Mouse (Mus musculus) neural tube, embryonic 11.5 days (tissue): ENCODE results near the gene Klrg1. TPM values are rescaled to one million over a fixed set of nuclear protein-coding genes. Genes with fewer than 3 reads are reported as not detected.

Source experiments
- ATAC-seq: fragments of 200-750 bp; cut with Nextera tagmentation; 2 replicates; pipeline ENCODE4 v1.8.0; 2017; ENCODE audit warnings: moderate number of reproducible peaks, mild to moderate bottlenecking, moderate TSS enrichment, moderate library complexity; ENCODE audit not compliant: insufficient read depth, low FRiP score, low TSS enrichment
- DNase-seq: peaks from one replicate; pipeline ENCODE4 v3.0.0-alpha.2; 2015; ENCODE audit warnings: low spot score
- H3K27ac ChIP-seq: fragments of 300-500 bp; sonication (generic); 2 replicates; pipeline ENCODE4 v1.5.1; 2014; ENCODE audit warnings: low read depth, mild to moderate bottlenecking, low read length
- H3K27me3 ChIP-seq: fragments of 300-500 bp; sonication (generic); 2 replicates; pipeline ENCODE4 v1.6.1; 2014; ENCODE audit warnings: mild to moderate bottlenecking, low read length, mixed read lengths; ENCODE audit not compliant: control insufficient read depth, insufficient read depth
- H3K36me3 ChIP-seq: fragments of 300-500 bp; sonication (generic); 2 replicates; pipeline ENCODE4 v1.6.1; 2014; ENCODE audit warnings: mild to moderate bottlenecking, low read length, moderate library complexity, mixed read lengths; ENCODE audit not compliant: control insufficient read depth, insufficient read depth
- H3K4me1 ChIP-seq: fragments of 300-500 bp; sonication (generic); 2 replicates; pipeline ENCODE4 v1.6.1; 2014; ENCODE audit warnings: low read length, mixed read lengths; ENCODE audit not compliant: control insufficient read depth, insufficient read depth
- H3K4me2 ChIP-seq: fragments of 300-500 bp; sonication (generic); 2 replicates; pipeline ENCODE4 v1.6.1; 2014; ENCODE audit warnings: low read depth, mild to moderate bottlenecking, moderate library complexity
- H3K4me3 ChIP-seq: fragments of 300-500 bp; sonication (generic); 2 replicates; pipeline ENCODE4 v1.5.1; 2014; ENCODE audit warnings: low read depth, low read length
- H3K9ac ChIP-seq: fragments of 300-500 bp; sonication (generic); 2 replicates; pipeline ENCODE4 v1.6.1; 2014; ENCODE audit warnings: mild to moderate bottlenecking, low read length
- H3K9me3 ChIP-seq: fragments of 300-500 bp; sonication (generic); 2 replicates; pipeline ENCODE4 v1.6.1; 2016; ENCODE audit warnings: low read length; ENCODE audit not compliant: control insufficient read depth
- WGBS: fragments of 180-500 bp; shearing (Covaris S2); extraction: QIAGEN DNeasy Blood & Tissue Kit; methylation state at CpG from one replicate; pipeline ENCODE4 v1.1.7; 2014; 5-methylcytosine and 5-hydroxymethylcytosine counted together
- polyA plus RNA-seq: library from polyadenylated mRNA; unstranded; fragments of >200 nt; fragmentation: Nextera tagmentation; extraction: Ambion mirVana; gene quantifications from 2 replicates; pipeline ENCODE4 v1.2.1, GENCODE M21; 2014

The Klrg1 gene
- polyA plus RNA-seq, 1 experiment from 2014 or later = not detected

DNA sequence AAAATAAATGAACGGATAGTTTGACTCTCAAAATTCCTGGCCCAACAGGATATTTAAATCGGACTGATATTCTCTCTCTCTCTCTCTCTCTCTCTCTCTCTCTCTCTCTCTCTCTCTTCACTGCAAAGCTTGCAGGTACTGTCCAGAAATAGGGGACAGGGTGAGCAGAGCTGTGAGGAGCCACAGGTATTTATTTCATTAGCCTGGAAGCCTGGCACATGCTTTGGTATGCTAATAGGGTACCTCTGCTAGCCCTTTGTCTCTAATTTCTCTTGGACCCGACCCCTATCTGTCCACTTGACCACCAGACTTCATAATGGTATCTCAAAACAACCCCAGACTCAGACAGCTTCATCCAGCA is 14.2 kb upstream of the Klrg1 start:
- Histone ChIP-seq H3K27me3 (no peaks in the 10 kb centered on the region), H3K4me3 (peak overlapping the region; percentile 41), H3K36me3 (no peaks in the 10 kb centered on the region), H3K9ac (peak overlapping the region; percentile 85), H3K4me2 (peak overlapping the region; percentile 59), H3K9me3 (no peaks in the 10 kb centered on the region), H3K27ac (no peak overlapping the region), H3K4me1 (no peaks in the 10 kb centered on the region; the same call in 1 of the 2 replicates)
- no peak for DNase-seq
- WGBS = 42% methylated on average over 3 of the region's 3 CpGs
- ATAC-seq = no peak

DNA sequence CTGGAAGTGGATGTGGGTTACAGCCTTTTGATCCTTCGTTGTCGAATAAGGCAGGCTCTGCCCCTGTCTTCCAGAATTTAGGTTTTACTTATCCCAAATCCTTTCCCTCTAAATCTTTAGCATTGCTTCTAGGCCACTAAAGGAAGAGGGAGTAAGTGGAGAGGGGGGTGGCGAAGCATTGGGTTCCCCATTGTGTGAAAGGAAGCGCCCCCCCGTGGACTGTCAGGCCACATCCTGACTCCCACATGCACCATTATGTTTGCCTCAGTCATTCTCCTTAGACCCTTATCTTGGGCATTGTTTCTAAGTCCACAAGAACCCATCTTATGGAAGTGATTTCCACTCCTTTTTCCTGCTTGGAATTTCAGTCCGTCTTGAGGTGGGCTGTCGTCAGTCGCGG is 12.6 kb upstream of the Klrg1 start:
- H3K9me3 ChIP-seq = no peaks in the 10 kb centered on the region
- ATAC-seq (no peak), DNase-seq (no peak)
- no peaks in the 10 kb centered on the region for H3K36me3 ChIP-seq
- WGBS = 58% methylated on average over 9 of the region's 9 CpGs
- no peak overlapping the region for H3K27ac ChIP-seq
- no peak overlapping the region for H3K4me2 ChIP-seq
- no peak overlapping the region for H3K9ac ChIP-seq
- H3K27me3 ChIP-seq = no peaks in the 10 kb centered on the region
- H3K4me3 ChIP-seq = no peak overlapping the region
- H3K4me1 ChIP-seq = no peaks in the 10 kb centered on the region; the same call in 1 of the 2 replicates

DNA sequence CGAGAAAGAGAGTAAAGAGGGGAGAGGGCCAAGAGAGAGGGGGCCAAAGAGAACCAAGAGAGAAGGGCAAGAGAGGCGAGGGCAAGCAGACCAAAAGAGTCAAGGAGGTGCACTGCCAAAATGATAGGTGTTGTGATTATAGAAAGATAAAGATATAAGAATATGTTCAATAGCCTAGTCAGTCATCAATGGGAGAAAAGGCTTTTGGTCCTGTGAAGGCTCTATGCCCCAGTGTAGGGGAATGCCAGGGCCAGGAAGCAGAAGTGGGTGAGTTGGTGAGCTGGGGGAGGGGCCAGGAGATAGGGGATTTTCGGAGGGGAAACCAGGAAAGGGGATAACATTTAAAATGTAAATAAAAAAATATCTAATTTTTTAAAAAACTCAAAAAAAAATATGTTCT is 11.6 kb upstream of the Klrg1 start:
- Histone ChIP-seq H3K9ac (no peak overlapping the region), H3K4me2 (no peak overlapping the region), H3K27ac (no peak overlapping the region), H3K9me3 (no peaks in the 10 kb centered on the region), H3K36me3 (no peaks in the 10 kb centered on the region), H3K4me1 (no peaks in the 10 kb centered on the region; the same call in 1 of the 2 replicates), H3K27me3 (no peaks in the 10 kb centered on the region), H3K4me3 (no peak overlapping the region)
- 79% methylated on average over 3 of the region's 3 CpGs for WGBS
- DNase-seq (no peak), ATAC-seq (no peak)

DNA sequence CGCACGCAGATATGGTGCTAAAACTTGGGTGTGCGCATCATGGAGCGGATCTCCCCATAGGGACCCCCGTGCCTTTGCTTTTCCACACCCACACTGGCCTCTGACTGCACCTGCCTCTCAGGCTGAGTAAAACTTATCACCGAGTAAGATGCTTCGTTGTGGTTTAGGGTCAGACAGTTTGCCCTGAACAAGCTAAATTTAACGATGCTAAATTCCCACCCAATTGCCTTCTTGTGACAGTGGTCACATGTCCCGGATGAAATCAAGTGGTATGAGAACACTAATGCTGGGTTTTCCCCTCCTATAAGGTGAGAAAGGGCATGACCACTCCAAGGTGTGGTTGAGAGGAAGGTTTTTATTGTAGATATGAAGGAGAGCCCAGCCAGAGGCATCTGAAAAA is 11.1 kb upstream of the Klrg1 start:
- H3K9me3 ChIP-seq = no peaks in the 10 kb centered on the region
- no peak overlapping the region for H3K4me3 ChIP-seq
- ATAC-seq = no peak
- WGBS = 93% methylated on average over 9 of the region's 9 CpGs
- H3K27ac ChIP-seq = no peak overlapping the region
- H3K4me1 ChIP-seq = no peaks in the 10 kb centered on the region; the same call in 1 of the 2 replicates
- no peak overlapping the region for H3K4me2 ChIP-seq
- DNase-seq = no peak
- H3K9ac ChIP-seq = no peak overlapping the region
- no peaks in the 10 kb centered on the region for H3K36me3 ChIP-seq
- no peaks in the 10 kb centered on the region for H3K27me3 ChIP-seq

DNA sequence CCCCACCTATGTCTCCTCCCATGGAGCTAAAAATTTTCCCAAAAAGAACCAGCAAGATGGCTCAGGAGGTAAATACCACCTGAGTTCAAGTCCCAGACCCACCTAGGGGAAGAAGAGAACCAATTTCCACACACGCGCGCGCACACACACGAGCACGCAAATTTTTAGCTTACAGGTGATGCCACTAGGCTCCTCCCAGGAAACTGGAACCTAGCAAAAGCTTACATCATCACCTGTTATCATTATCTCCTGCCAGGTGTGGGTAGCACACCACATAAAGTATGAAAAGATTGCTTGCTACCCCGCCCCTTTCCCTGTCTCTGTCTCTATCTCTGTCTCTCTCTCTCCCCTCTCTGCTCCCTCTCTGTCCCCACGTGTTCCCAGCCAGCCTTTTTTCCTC is 10.4 kb upstream of the Klrg1 start:
- ATAC-seq = no peak

DNA sequence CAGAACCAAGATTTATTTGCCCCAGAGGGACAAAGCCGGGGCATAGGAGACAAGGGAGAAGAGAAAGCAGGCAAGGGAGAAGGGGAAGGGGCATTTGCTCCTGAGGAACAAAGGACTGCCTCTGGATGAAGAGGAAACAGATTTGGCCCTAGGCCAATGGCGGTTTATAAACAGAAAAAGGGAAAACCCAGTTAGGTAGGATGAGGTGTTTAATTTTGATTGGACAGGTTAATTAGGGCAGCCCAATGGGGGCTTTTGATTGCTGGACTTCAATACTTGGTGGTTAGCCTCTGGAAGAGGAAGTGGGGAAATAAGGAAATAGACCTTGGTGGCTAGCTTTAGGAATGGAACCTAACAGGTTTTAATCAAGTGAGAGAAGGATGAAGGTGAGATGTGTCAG is 9.5 kb upstream of the Klrg1 start:
- no peak overlapping the region for H3K9ac ChIP-seq
- DNase-seq (no peak), ATAC-seq (no peak)
- no peak overlapping the region for H3K4me3 ChIP-seq
- H3K36me3 ChIP-seq = no peaks in the 10 kb centered on the region
- WGBS = 74% methylated on average over 2 of the region's 2 CpGs
- no peak overlapping the region for H3K27ac ChIP-seq
- no peaks in the 10 kb centered on the region for H3K27me3 ChIP-seq
- H3K4me1 ChIP-seq = no peaks in the 10 kb centered on the region; the same call in 1 of the 2 replicates
- no peaks in the 10 kb centered on the region for H3K9me3 ChIP-seq
- H3K4me2 ChIP-seq = no peak overlapping the region

More for the DNA sequence above, 10.4 kb upstream of the Klrg1 start:
- Histone ChIP-seq H3K36me3 (no peaks in the 10 kb centered on the region), H3K27ac (no peak overlapping the region), H3K9me3 (no peaks in the 10 kb centered on the region), H3K4me3 (no peak overlapping the region), H3K4me1 (no peaks in the 10 kb centered on the region; the same call in 1 of the 2 replicates), H3K27me3 (no peaks in the 10 kb centered on the region), H3K9ac (no peak overlapping the region), H3K4me2 (no peak overlapping the region)
- DNase-seq = no peak
- 92% methylated on average over 8 of the region's 8 CpGs for WGBS

DNA sequence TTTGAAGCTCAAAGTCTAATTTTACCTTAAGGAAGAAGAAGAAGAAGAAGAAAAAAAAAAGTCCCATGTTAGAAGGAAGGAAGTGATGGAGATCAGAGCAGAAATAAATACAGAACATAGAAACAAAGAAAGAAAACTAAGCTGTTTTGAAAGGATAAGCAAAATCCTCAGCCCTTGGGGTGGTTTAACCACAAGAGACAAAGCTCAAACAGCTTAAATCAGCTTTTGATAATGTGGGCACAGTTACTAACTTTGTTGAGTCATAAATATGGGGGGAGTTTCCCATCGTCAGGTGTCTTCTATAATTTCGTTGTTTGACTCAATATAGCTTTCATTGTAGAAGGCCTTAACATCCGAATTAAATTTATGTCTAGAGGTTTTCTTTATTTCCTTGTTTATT is 9.1 kb upstream of the Klrg1 start:
- WGBS = 82% methylated on average over 3 of the region's 3 CpGs
- Histone ChIP-seq H3K4me1 (no peaks in the 10 kb centered on the region; the same call in 1 of the 2 replicates), H3K4me3 (no peak overlapping the region), H3K36me3 (no peaks in the 10 kb centered on the region), H3K9me3 (no peaks in the 10 kb centered on the region), H3K27me3 (no peaks in the 10 kb centered on the region), H3K9ac (no peak overlapping the region), H3K4me2 (no peak overlapping the region), H3K27ac (no peak overlapping the region)
- no peak for ATAC-seq
- DNase-seq = no peak

DNA sequence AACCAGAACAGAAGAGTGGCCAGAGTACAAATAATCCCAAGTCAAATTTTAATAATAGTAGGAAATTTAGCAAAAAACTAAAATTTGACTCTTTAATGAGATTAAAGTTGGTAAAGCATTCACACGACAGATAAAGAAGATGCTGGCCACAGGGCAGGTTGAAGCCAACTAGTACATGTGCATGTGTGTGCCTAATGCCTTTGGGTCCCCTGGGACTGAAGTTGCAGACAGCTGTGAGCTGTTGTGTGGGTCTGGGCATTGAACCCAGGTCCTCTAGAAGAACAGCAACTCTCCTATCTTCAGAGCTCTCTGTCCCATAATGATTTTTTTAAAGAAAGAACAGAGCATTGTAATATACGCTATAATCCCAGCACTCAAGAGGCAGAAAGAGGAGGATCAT is 8.6 kb upstream of the Klrg1 start:
- Histone ChIP-seq H3K9ac (no peak overlapping the region), H3K9me3 (no peaks in the 10 kb centered on the region), H3K4me1 (no peaks in the 10 kb centered on the region), H3K36me3 (no peaks in the 10 kb centered on the region), H3K27ac (no peak overlapping the region), H3K4me2 (no peak overlapping the region), H3K27me3 (no peaks in the 10 kb centered on the region), H3K4me3 (no peak overlapping the region)
- 82% methylated on average over 2 of the region's 2 CpGs for WGBS
- DNase-seq (no peak), ATAC-seq (no peak)

DNA sequence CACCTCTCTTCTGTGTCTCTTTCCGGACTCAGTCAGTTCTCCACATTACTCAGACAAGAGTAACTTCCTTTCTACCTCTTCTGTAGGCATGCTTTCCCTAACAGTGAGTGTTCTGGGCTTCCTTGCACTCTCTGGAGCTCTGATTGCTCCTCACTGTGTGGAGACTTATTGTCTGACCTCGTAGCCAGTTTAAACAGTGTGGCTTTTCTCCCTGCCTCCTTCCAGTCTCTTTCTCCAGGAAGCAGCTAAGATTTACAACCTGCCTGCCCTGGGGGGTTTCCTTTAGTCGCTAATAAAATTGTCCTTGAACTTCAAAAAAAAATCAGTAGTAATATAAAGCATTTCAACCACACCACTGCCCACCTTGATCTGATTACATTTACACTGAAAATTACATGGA is 7.6 kb upstream of the Klrg1 start:
- 30% methylated on average over 3 of the region's 3 CpGs for WGBS
- Histone ChIP-seq H3K9me3 (no peaks in the 10 kb centered on the region), H3K27ac (no peak overlapping the region), H3K4me3 (no peak overlapping the region), H3K4me1 (no peaks in the 10 kb centered on the region), H3K27me3 (no peaks in the 10 kb centered on the region), H3K36me3 (no peaks in the 10 kb centered on the region), H3K4me2 (no peak overlapping the region), H3K9ac (no peak overlapping the region)
- DNase-seq = no peak
- ATAC-seq = no peak
